Mouse (Mus musculus) liver, postnatal 0 days (tissue): ENCODE data around the gene Rbm44. TPM values are rescaled to one million over a fixed set of nuclear protein-coding genes. Genes with fewer than 3 reads are reported as not detected.

Source experiments
- ATAC-seq: fragments of 200-750 bp; cut with Nextera tagmentation; 2 replicates; pipeline ENCODE4 v1.8.0; 2017; ENCODE audit warnings: mild to moderate bottlenecking, moderate library complexity
- DNase-seq: peaks from one replicate; pipeline ENCODE4 v3.0.0-alpha.2; 2016
- H3K27ac ChIP-seq: fragments of 300-500 bp; sonication (generic); 2 replicates; pipeline ENCODE4 v1.5.1; 2014; ENCODE audit warnings: antibody characterized with exemption, moderate library complexity, mild to moderate bottlenecking, low read depth
- H3K27me3 ChIP-seq: fragments of 300-500 bp; sonication (generic); 2 replicates; pipeline ENCODE4 v1.6.1; 2014; ENCODE audit warnings: low read length, control low read depth, mixed read lengths; ENCODE audit not compliant: insufficient read depth
- H3K36me3 ChIP-seq: fragments of 300-500 bp; sonication (generic); replicated peaks from 2 replicates; pipeline ENCODE4 v1.6.1; 2014; ENCODE audit warnings: mild to moderate bottlenecking, control low read depth, low read length, moderate library complexity, mixed read lengths; ENCODE audit not compliant: insufficient read depth
- H3K4me1 ChIP-seq: fragments of 300-500 bp; sonication (generic); 2 replicates; pipeline ENCODE4 v1.6.1; 2014; ENCODE audit warnings: antibody characterized with exemption, mild to moderate bottlenecking, control low read depth; ENCODE audit not compliant: insufficient read depth
- H3K4me2 ChIP-seq: fragments of 300-500 bp; sonication (generic); 2 replicates; pipeline ENCODE4 v1.6.1; 2014; ENCODE audit warnings: low read depth, mild to moderate bottlenecking, low read length, moderate library complexity, mixed read lengths
- H3K4me3 ChIP-seq: fragments of 300-500 bp; sonication (generic); 2 replicates; pipeline ENCODE4 v1.5.1; 2014; ENCODE audit warnings: low read depth, low read length
- H3K9ac ChIP-seq: fragments of 300-500 bp; sonication (generic); replicated peaks from 2 replicates; pipeline ENCODE4 v1.6.1; 2014; ENCODE audit warnings: mild to moderate bottlenecking, moderate library complexity
- H3K9me3 ChIP-seq: fragments of 300-500 bp; sonication (generic); 2 replicates; pipeline ENCODE4 v1.6.1; 2016; ENCODE audit warnings: mild to moderate bottlenecking, control low read depth, low read length, mixed read lengths
- CTCF ChIP-seq: sonication (generic); IDR thresholded peaks from 2 replicates; pipeline ENCODE4 v1.5.1; 2016; ENCODE audit warnings: antibody characterized with exemption, low read depth
- EP300 ChIP-seq: IDR thresholded peaks from 2 replicates; pipeline ENCODE4 v1.6.1; 2016; ENCODE audit warnings: antibody characterized with exemption, low read depth, mild to moderate bottlenecking
- WGBS: fragments of 180-500 bp; shearing (Covaris S2); extraction: QIAGEN DNeasy Blood & Tissue Kit; methylation state at CpG from one replicate; pipeline ENCODE4 v1.1.7; 2014; ENCODE audit not compliant: insufficient replicate concordance; 5-methylcytosine and 5-hydroxymethylcytosine counted together
- polyA plus RNA-seq: library from polyadenylated mRNA; unstranded; fragments of >200 nt; fragmentation: Nextera tagmentation; extraction: Ambion mirVana; gene quantifications from 2 replicates; pipeline ENCODE4 v1.2.1, GENCODE M21; 2015

Rbm44 gene
- polyA plus RNA-seq: 0.32 and 0.87 TPM in 2 replicates

DNA sequence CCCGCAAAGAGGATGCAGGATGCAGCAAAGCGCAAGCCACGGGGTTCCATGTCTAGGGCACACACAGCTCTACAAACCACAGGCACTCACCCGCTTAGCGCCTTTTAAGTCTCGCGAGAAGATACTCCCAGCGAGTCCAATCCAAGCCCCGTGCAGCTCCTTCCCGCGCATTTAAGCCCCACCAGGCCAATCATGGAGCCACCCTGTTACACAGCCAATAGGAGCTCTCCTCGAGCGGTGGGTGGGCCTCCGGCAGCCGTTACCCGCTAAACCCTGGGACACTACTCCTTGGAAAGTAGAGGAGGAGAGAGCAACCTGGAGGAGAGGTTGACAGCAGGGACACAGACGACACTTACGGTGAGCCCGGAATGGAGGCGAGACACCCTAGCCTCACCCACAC, at the start of gene Rbm44:
TSS of gene Rbm44 (plus strand) at position 277 of the 400 bp plus-strand sequence.
- no peaks in the 10 kb centered on the region for H3K4me1 ChIP-seq
- 70% methylated on average over 20 of the region's 20 CpGs for WGBS
- ATAC-seq: peak; percentile 58
- H3K4me3 ChIP-seq: no peak within 1 kb of the TSS
- H3K4me2 ChIP-seq: no peak within 1 kb of the TSS
- H3K27me3 ChIP-seq: no peaks in the 10 kb centered on the region
- peak; percentile 21 for DNase-seq
- no peak within 1 kb of the TSS for H3K9ac ChIP-seq
- H3K27ac ChIP-seq: no peak within 1 kb of the TSS
- H3K36me3 ChIP-seq: no peaks in the 10 kb centered on the region
- no peaks in the 10 kb centered on the region for H3K9me3 ChIP-seq
- TF ChIP-seq CTCF (no peak), EP300 (no peak)

DNA sequence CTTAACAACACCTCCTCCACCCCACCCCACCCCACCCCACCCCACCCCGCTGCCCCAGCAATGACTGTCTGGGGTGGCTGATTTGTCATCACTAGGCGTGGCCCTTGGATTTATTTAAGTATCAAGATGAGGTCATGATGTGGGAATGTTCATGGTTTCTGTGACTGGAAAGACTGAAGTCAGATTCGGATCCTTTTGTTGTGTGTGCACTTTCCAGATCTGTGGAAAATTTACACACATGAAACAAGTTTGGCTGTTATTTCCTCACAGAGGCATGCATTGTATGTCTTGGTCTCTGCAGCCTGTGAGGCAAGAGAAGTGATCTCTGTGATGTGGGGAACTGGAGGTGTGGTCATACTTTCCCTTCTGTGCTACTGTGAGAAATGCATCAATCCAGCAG, 49.6 kb upstream of the Rbm44 start:
- 67% methylated on average over 3 of the region's 3 CpGs for WGBS
- H3K9ac ChIP-seq: no peak overlapping the region
- H3K36me3 ChIP-seq: 0 out of 2 replicates have a peak, but pooled peaks cover 6% of the 10 kb centered on the region
- H3K9me3 ChIP-seq: no peaks in the 10 kb centered on the region
- no peak overlapping the region for H3K4me3 ChIP-seq
- H3K4me2 ChIP-seq: 0 out of 2 replicates have a peak overlapping the region, but pooled peaks have one; percentile 6
- no peaks in the 10 kb centered on the region for H3K27me3 ChIP-seq
- no peak for DNase-seq
- TF ChIP-seq CTCF: no peak
- no peak for TF ChIP-seq EP300
- peaks cover 43% of the 10 kb centered on the region for H3K4me1 ChIP-seq
- no peak; the same call in 1 of the 2 replicates for ATAC-seq
- peak overlapping the region; percentile 30 for H3K27ac ChIP-seq

DNA sequence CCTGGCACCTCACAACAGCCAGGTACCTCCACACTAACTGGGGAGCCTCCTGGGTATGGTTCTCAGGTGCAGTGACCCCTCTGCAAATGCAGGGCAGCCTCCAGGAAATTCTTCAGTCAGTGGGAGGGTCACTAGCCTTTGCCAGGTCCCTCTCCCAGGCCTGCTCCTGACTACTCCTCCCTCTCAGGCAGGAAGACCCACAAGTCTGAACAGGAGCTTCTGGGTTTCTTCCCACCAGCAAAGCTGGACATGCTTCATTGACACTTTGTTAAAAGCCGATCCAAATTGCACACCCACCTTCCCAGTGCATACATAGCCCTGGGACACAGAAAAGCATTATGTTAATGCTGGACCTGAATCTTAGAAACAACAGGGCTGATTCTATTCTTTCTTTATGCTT, 49.0 kb upstream of the Rbm44 start:
- WGBS: 75% methylated on average over 1 of the region's 1 CpGs
- H3K27ac ChIP-seq: peak overlapping the region; percentile 30; the same call in 1 of the 2 replicates
- H3K4me2 ChIP-seq: peak overlapping the region; percentile 6; the same call in 1 of the 2 replicates
- 0 out of 2 replicates have a peak, but pooled peaks cover 6% of the 10 kb centered on the region for H3K36me3 ChIP-seq
- no peak for DNase-seq
- no peak for TF ChIP-seq EP300
- TF ChIP-seq CTCF: no peak
- H3K9ac ChIP-seq: 0 out of 2 replicates have a peak overlapping the region, but pooled peaks have one; percentile 26
- H3K9me3 ChIP-seq: no peaks in the 10 kb centered on the region
- no peak overlapping the region for H3K4me3 ChIP-seq
- peaks cover 43% of the 10 kb centered on the region for H3K4me1 ChIP-seq
- H3K27me3 ChIP-seq: no peaks in the 10 kb centered on the region
- no peak for ATAC-seq

DNA sequence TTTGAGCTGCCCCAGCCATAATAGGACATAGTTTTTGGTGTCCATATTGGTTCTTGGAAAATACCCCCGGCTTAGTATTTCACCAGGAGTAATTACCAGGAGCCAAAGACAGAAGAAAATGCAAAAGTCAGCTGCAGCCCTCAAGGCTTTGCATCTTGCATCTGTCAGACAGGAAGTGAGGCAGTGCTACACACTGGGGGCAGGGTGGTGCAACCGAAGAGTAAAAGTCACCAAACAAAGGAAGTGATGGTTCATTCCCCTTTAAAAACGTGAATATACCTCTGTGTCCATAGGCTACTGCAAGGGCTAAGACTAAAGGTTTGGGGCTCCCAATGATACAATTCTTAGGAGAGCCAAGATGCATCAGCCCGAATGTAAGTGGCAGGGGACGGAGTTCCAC, 48.4 kb upstream of the Rbm44 start:
- DNase-seq (no peak), ATAC-seq (no peak)
- Histone ChIP-seq H3K27ac (no peak overlapping the region), H3K4me3 (no peak overlapping the region), H3K9ac (no peak overlapping the region), H3K4me2 (0 out of 2 replicates have a peak overlapping the region, but pooled peaks have one; percentile 18), H3K36me3 (0 out of 2 replicates have a peak, but pooled peaks cover 4% of the 10 kb centered on the region), H3K4me1 (peaks cover 41% of the 10 kb centered on the region), H3K9me3 (no peaks in the 10 kb centered on the region), H3K27me3 (no peaks in the 10 kb centered on the region)
- WGBS: 56% methylated on average over 5 of the region's 5 CpGs
- TF ChIP-seq EP300: no peak
- TF ChIP-seq CTCF: no peak

DNA sequence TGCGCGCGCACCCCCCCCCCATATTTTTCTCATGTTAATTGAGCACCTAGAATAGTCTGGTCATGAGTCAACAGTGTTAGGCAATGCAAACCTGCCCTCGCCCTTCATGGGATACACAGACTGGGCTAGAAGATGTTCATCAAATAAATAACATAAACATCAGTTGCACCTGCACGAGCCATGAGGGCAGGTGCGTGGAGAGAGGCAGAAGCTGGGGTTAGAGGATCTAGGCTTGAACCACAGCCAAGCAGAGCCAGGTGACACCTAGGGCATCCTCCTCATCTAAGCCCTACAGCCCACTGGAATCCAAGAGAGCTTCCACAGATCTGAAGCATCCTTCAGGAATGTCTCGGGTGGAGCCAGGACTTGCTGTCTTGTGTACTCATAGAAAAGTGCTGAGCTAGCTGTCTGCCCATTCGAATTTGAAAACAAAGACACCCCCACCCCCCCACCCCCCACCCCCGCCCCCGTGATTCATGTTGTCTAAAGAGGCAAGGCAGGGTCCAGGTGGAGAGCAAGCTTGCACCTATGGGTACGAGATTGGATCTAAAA, 47.5 kb upstream of the Rbm44 start:
- Histone ChIP-seq H3K4me2 (no peak overlapping the region), H3K27me3 (no peaks in the 10 kb centered on the region), H3K27ac (no peak overlapping the region), H3K36me3 (0 out of 2 replicates have a peak, but pooled peaks cover 3% of the 10 kb centered on the region), H3K4me1 (peaks cover 38% of the 10 kb centered on the region), H3K4me3 (no peak overlapping the region), H3K9ac (no peak overlapping the region), H3K9me3 (no peaks in the 10 kb centered on the region)
- no peak for TF ChIP-seq EP300
- no peak for TF ChIP-seq CTCF
- no peak for ATAC-seq
- 80% methylated on average over 11 of the region's 11 CpGs for WGBS
- DNase-seq: no peak

DNA sequence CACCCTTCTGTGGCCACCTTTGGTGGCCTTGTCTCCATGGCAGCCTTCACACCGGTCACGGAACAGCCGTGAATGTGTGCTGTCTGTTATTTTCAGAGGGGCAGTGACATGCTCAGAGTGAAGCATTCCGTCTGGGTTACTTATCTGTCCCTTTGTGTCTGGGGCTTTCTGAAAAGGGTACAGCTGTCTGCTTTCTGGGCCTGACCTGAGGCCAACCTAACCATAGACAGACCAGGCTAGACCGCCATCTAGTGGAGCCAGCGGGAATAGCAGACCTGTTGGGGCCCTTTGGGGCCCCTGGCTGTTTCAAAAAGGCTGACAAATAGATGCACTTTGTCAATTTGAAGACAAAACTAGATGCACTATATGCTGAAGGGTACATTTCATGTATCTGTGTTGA, 46.0 kb upstream of the Rbm44 start:
- H3K9ac ChIP-seq: no peak overlapping the region; the same call in 1 of the 2 replicates
- H3K4me2 ChIP-seq: no peak overlapping the region
- no peak overlapping the region for H3K4me3 ChIP-seq
- H3K27ac ChIP-seq: peak overlapping the region; percentile 29; the same call in 1 of the 2 replicates
- 19% methylated on average over 6 of the region's 6 CpGs for WGBS
- no peak for TF ChIP-seq EP300
- TF ChIP-seq CTCF: peak; percentile 86
- no peaks in the 10 kb centered on the region; the same call in 1 of the 2 replicates for H3K36me3 ChIP-seq
- no peaks in the 10 kb centered on the region for H3K9me3 ChIP-seq
- no peak for ATAC-seq
- peaks cover 39% of the 10 kb centered on the region for H3K4me1 ChIP-seq
- no peaks in the 10 kb centered on the region for H3K27me3 ChIP-seq
- peak; percentile 79 for DNase-seq
